Mouse (Mus musculus): ENCODE results near the gene Ect2l.

GRCm38 (mm10) chr10:18113473-18114093 is 97.1 kb downstream of the Ect2l start:
- TF ChIP-seq CTCF (IDR thresholded peaks at IDR 0.05; ENCODE audit: low read depth) (no peak), EP300 (IDR thresholded peaks at IDR 0.05; ENCODE audit: low read depth) (no peak)
